In the genomic region with DNA sequence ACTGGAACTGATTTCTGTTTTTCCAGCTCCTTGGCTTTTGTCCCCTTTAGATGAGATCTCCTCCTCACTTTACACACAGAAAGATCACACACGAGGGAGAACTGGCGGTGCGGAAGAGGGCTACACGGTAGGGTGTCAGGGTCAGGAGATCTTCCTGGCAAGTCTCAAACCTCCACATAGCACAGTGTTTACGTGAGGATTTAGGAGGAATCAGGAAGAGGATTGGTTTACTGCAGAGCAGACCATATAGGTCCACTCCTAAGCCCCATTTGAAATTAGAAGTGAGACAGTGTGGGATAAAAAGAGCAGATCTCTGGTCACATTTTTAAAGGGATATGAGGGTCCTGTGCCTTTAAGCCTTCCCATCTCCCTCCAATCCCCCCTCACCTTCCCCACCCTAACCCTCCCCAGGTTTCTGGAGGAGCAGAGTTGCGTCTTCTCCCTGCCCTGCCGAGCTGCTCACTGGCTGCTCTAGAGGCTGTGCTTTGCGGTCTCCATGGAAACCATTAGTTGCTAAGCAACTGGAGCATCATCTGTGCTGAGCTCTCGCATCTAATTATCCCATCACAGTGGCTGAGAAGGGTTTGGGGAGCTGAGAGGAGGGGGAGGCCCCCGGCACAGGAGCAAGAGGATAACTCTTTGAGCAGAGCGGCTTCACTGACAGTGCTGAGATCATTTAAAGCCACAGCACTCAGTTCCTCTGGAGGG, we compare ENCODE assay signal across 8 mouse cellular contexts. TPM values are rescaled to one million over a fixed set of nuclear protein-coding genes. Genes with fewer than 3 reads are reported as not detected.
DNase-seq lines count a peak whose midpoint lies in the region; ATAC-seq lines count a peak whose summit lies in the region.
"Had no signal": no experiment of that assay in that cellular context is flagged by ENCODE, and none has a peak within 500 bp of the region (broad histone marks: within the 10 kb centered on the region; RNA-seq: fewer than 3 reads in every experiment).

No protein-coding gene starts in this region.

- peak overlapping the region; percentile 16 for H3K9ac ChIP-seq in forebrain, embryonic 16.5 days (replicated peaks; ENCODE audit: low read depth, low read length)
- no peak overlapping the region for H3K9ac ChIP-seq in neural tube, embryonic 11.5 days (ENCODE audit: low read length)
- H3K9ac ChIP-seq: lung, embryonic 15.5 days had no signal

- no peaks in the 10 kb centered on the region for H3K36me3 ChIP-seq in forebrain, embryonic 16.5 days (ENCODE audit: control insufficient read depth, insufficient read depth)
- no peaks in the 10 kb centered on the region for H3K36me3 ChIP-seq in neural tube, embryonic 11.5 days (ENCODE audit: control insufficient read depth, insufficient read depth, low read length)
- H3K36me3 ChIP-seq in heart, embryonic 10.5 days = no peaks in the 10 kb centered on the region
- H3K36me3 ChIP-seq: lung, embryonic 15.5 days had no signal

- H3K4me1 ChIP-seq in forebrain, embryonic 16.5 days (replicated peaks; ENCODE audit: control insufficient read depth, insufficient read depth, low read length) = peaks cover 32% of the 10 kb centered on the region
- peaks cover 17% of the 10 kb centered on the region for H3K4me1 ChIP-seq in neural tube, embryonic 11.5 days (ENCODE audit: control insufficient read depth, insufficient read depth, low read length)
- H3K4me1 ChIP-seq in heart, embryonic 10.5 days = peaks cover 13% of the 10 kb centered on the region

- peak; percentile 95 for DNase-seq in MN1 (ENCODE audit: low spot score)
- peak; percentile 37 for DNase-seq in cerebellum, adult 11-12 months
- DNase-seq in layer of hippocampus, postnatal 14 days (ENCODE audit: low spot score in 2 of 2) = peak; percentile 77 to 96
- peak; percentile 88 for DNase-seq in neural tube, embryonic 11.5 days (ENCODE audit: low spot score)
- DNase-seq in heart, embryonic 10.5 days (ENCODE audit: low spot score) = no peak
- DNase-seq in lung, postnatal 4 days = no peak

- peak overlapping the region; percentile 18; the same call in 1 of the 2 replicates for H3K4me3 ChIP-seq in forebrain, embryonic 16.5 days (replicated peaks; ENCODE audit: low read length)
- no peak overlapping the region for H3K4me3 ChIP-seq in neural tube, embryonic 11.5 days (ENCODE audit: low read depth, low read length)
- no peak overlapping the region for H3K4me3 ChIP-seq in heart, embryonic 10.5 days
- H3K4me3 ChIP-seq: lung, embryonic 15.5 days had no signal

- peaks cover 5% of the 10 kb centered on the region; the same call in 1 of the 2 replicates for H3K27me3 ChIP-seq in forebrain, embryonic 16.5 days (replicated peaks; ENCODE audit: control insufficient read depth, insufficient read depth, low read length)
- peaks cover 6% of the 10 kb centered on the region; the same call in 1 of the 2 replicates for H3K27me3 ChIP-seq in neural tube, embryonic 11.5 days (ENCODE audit: control insufficient read depth, insufficient read depth, low read length)
- peaks cover 63% of the 10 kb centered on the region for H3K27me3 ChIP-seq in heart, embryonic 10.5 days (ENCODE audit: insufficient read depth, poor library complexity, severe bottlenecking)

- no peaks in the 10 kb centered on the region for H3K9me3 ChIP-seq in forebrain, embryonic 16.5 days (ENCODE audit: control insufficient read depth, low read length)
- no peaks in the 10 kb centered on the region for H3K9me3 ChIP-seq in neural tube, embryonic 11.5 days (ENCODE audit: control insufficient read depth, low read length)
- no peaks in the 10 kb centered on the region for H3K9me3 ChIP-seq in heart, embryonic 10.5 days
- H3K9me3 ChIP-seq: lung, embryonic 15.5 days had no signal

- H3K4me2 ChIP-seq in forebrain, embryonic 16.5 days (ENCODE audit: low read length) = peak overlapping the region; percentile 49
- peak overlapping the region; percentile 25; the same call in 1 of the 2 replicates for H3K4me2 ChIP-seq in neural tube, embryonic 11.5 days (ENCODE audit: low read depth)
- H3K4me2 ChIP-seq: lung, embryonic 15.5 days had no signal

- ATAC-seq in forebrain, embryonic 16.5 days = peak; percentile 99
- peak; percentile 95 for ATAC-seq in neural tube, embryonic 11.5 days (ENCODE audit: insufficient read depth, low FRiP score, low TSS enrichment)

- 1% methylated on average over 11 of the region's 11 CpGs for WGBS in forebrain, embryonic 16.5 days
- 4% methylated on average over 11 of the region's 11 CpGs for WGBS in neural tube, embryonic 11.5 days
- WGBS in heart, embryonic 10.5 days = 9% methylated on average over 11 of the region's 11 CpGs

- peak overlapping the region; percentile 93 for H3K27ac ChIP-seq in forebrain, embryonic 16.5 days (ENCODE audit: low read length)
- H3K27ac ChIP-seq in neural tube, embryonic 11.5 days (ENCODE audit: low read depth, low read length) = peak overlapping the region; percentile 72
- no peak overlapping the region for H3K27ac ChIP-seq in heart, embryonic 10.5 days
- H3K27ac ChIP-seq: lung, embryonic 15.5 days had no signal

RNA-seq across cellular contexts. Expression of a gene that starts 2.4 kb away (rescaled TPM):
- polyA plus RNA-seq in forebrain, embryonic 16.5 days (2015; fragmentation: Nextera tagmentation; extraction: Ambion mirVana) = not detected in 2 replicates
- total RNA-seq in layer of hippocampus, postnatal 14 days (2021) = not detected
- polyA plus RNA-seq in neural tube, embryonic 11.5 days (2014; fragmentation: Nextera tagmentation; extraction: Ambion mirVana) = 0.29 TPM in 1 of 2 replicates, not detected in the other
- polyA plus RNA-seq in heart, embryonic 10.5 days (2016; fragmentation: Nextera tagmentation; extraction: Ambion mirVana) = 0.26 TPM in 1 of 2 replicates, not detected in the other

RNA-seq across cellular contexts. Expression of a gene that starts 16.3 kb away (rescaled TPM):
- not detected in 2 replicates for polyA plus RNA-seq in forebrain, embryonic 16.5 days (2015; fragmentation: Nextera tagmentation; extraction: Ambion mirVana)
- total RNA-seq in layer of hippocampus, postnatal 14 days (2021) = not detected
- not detected in 2 replicates for polyA plus RNA-seq in neural tube, embryonic 11.5 days (2014; fragmentation: Nextera tagmentation; extraction: Ambion mirVana)
- polyA plus RNA-seq in heart, embryonic 10.5 days (2016; fragmentation: Nextera tagmentation; extraction: Ambion mirVana) = not detected in 2 replicates
- polyA plus RNA-seq: lung, embryonic 15.5 days had no signal

RNA-seq across cellular contexts. Expression of a gene that starts 25.4 kb away (rescaled TPM):
- 13.8 and 15.0 TPM in 2 replicates for polyA plus RNA-seq in forebrain, embryonic 16.5 days (2015; fragmentation: Nextera tagmentation; extraction: Ambion mirVana)
- total RNA-seq in layer of hippocampus, postnatal 14 days (2021) = 10 to 100 TPM; 76.1 to 76.3 TPM
- 8.0 and 8.8 TPM in 2 replicates for polyA plus RNA-seq in neural tube, embryonic 11.5 days (2014; fragmentation: Nextera tagmentation; extraction: Ambion mirVana)
- polyA plus RNA-seq in heart, embryonic 10.5 days (2016; fragmentation: Nextera tagmentation; extraction: Ambion mirVana) = 7.6 and 9.6 TPM in 2 replicates

RNA-seq across cellular contexts. Expression of a gene that starts 38.8 kb away (rescaled TPM):
- 36.8 and 41.1 TPM in 2 replicates for polyA plus RNA-seq in forebrain, embryonic 16.5 days (2015; fragmentation: Nextera tagmentation; extraction: Ambion mirVana)
- 10 to 100 TPM; 19.6 to 24.1 TPM for total RNA-seq in layer of hippocampus, postnatal 14 days (2021)
- 20.9 and 21.8 TPM in 2 replicates for polyA plus RNA-seq in neural tube, embryonic 11.5 days (2014; fragmentation: Nextera tagmentation; extraction: Ambion mirVana)
- polyA plus RNA-seq in heart, embryonic 10.5 days (2016; fragmentation: Nextera tagmentation; extraction: Ambion mirVana) = 21.9 and 28.0 TPM in 2 replicates

RNA-seq across cellular contexts. Expression of a gene that starts 49.8 kb away (rescaled TPM):
- 322 and 334 TPM in 2 replicates for polyA plus RNA-seq in forebrain, embryonic 16.5 days (2015; fragmentation: Nextera tagmentation; extraction: Ambion mirVana)
- 10 to 100 TPM; 67.9 to 73.9 TPM for total RNA-seq in layer of hippocampus, postnatal 14 days (2021)
- polyA plus RNA-seq in neural tube, embryonic 11.5 days (2014; fragmentation: Nextera tagmentation; extraction: Ambion mirVana) = 204 and 214 TPM in 2 replicates
- polyA plus RNA-seq in heart, embryonic 10.5 days (2016; fragmentation: Nextera tagmentation; extraction: Ambion mirVana) = 104 and 117 TPM in 2 replicates

Comparison
In these comparisons a context has a peak if more than half of its experiments do, and no peak if none do; other contexts are left out.
1. DNase-seq: peak in MN1 (single experiment), cerebellum, adult 11-12 months (single experiment), layer of hippocampus, postnatal 14 days (2 of 2) and neural tube, embryonic 11.5 days (single experiment); none in heart, embryonic 10.5 days (single experiment) and lung, postnatal 4 days (0 of 2).